Mouse (Mus musculus): Measurements from ENCODE around the gene Bex3. TPM values are rescaled to one million over a fixed set of nuclear protein-coding genes. Genes with fewer than 3 reads are reported as not detected.
A peak's percentile ranks its signal among the peaks of the same experiment; 100 is the strongest.
"Not testable (repeated sequence)": the region's sequence is repeated elsewhere in the genome, so short reads cannot be mapped to it uniquely, and the experiment has no call there.

The Bex3 gene
- polyA plus RNA-seq, 1 experiment from 2014 or later, result 633 TPM

- H3K9me3 ChIP-seq (replicated peaks); H3K4me1 ChIP-seq: not testable (repeated sequence)
- Histone ChIP-seq H3K36me3 (peaks cover 15% of the 10 kb centered on the region), H3K27ac (peak overlapping the region; percentile 78), H3K4me3 (peak overlapping the region; percentile 52), H3K27me3 (ENCODE audit: low read depth, poor library complexity, severe bottlenecking) (peaks cover 46% of the 10 kb centered on the region)
- 1% methylated on average over 7 of the region's 60 CpGs for WGBS
- peak; percentile 43 for DNase-seq (ENCODE audit: low spot score)
These were observed 499 bp downstream of the Bex3 start for GRCm38 (mm10) chrX:136270393-136271111.

- H3K9me3 ChIP-seq (replicated peaks), result no peaks in the 10 kb centered on the region
- H3K4me3 ChIP-seq, result no peak overlapping the region
- peaks cover 7% of the 10 kb centered on the region; the same call in 1 of the 2 replicates for H3K4me1 ChIP-seq
- WGBS, result 10% methylated on average over 3 of the region's 3 CpGs
- peaks cover 46% of the 10 kb centered on the region for H3K27me3 ChIP-seq (ENCODE audit: low read depth, poor library complexity, severe bottlenecking)
- peaks cover 15% of the 10 kb centered on the region for H3K36me3 ChIP-seq
- DNase-seq (ENCODE audit: low spot score), result no peak
- H3K27ac ChIP-seq, result no peak overlapping the region
These were observed 4.5 kb downstream of the Bex3 start for GRCm38 (mm10) chrX:136274542-136274941.

GRCm38 (mm10) chrX:136275386-136275785 lies 5.3 kb downstream of the Bex3 start:
- Histone ChIP-seq H3K27me3 (ENCODE audit: low read depth, poor library complexity, severe bottlenecking) (peaks cover 48% of the 10 kb centered on the region), H3K9me3 (replicated peaks) (no peaks in the 10 kb centered on the region), H3K4me1 (peaks cover 7% of the 10 kb centered on the region; the same call in 1 of the 2 replicates), H3K4me3 (no peak overlapping the region), H3K36me3 (peaks cover 15% of the 10 kb centered on the region), H3K27ac (no peak overlapping the region)
- DNase-seq (ENCODE audit: low spot score), result no peak
- 48% methylated on average over 3 of the region's 3 CpGs for WGBS

- no peak for DNase-seq (ENCODE audit: low spot score)
- Histone ChIP-seq H3K9me3 (replicated peaks) (no peaks in the 10 kb centered on the region), H3K36me3 (peaks cover under 1% of the 10 kb centered on the region; the same call in 1 of the 2 replicates), H3K4me1 (no peaks in the 10 kb centered on the region), H3K4me3 (no peak overlapping the region), H3K27ac (no peak overlapping the region), H3K27me3 (ENCODE audit: low read depth, poor library complexity, severe bottlenecking) (peaks cover 42% of the 10 kb centered on the region)
- 84% methylated on average over 7 of the region's 7 CpGs for WGBS
These were observed 7.5 kb downstream of the Bex3 start for GRCm38 (mm10) chrX:136277577-136277976.

- no peak overlapping the region for H3K4me3 ChIP-seq
- H3K36me3 ChIP-seq, result no peaks in the 10 kb centered on the region
- peaks cover 42% of the 10 kb centered on the region for H3K27me3 ChIP-seq (ENCODE audit: low read depth, poor library complexity, severe bottlenecking)
- H3K9me3 ChIP-seq (replicated peaks), result no peaks in the 10 kb centered on the region
- no peak overlapping the region for H3K27ac ChIP-seq
- no peaks in the 10 kb centered on the region for H3K4me1 ChIP-seq
- DNase-seq (ENCODE audit: low spot score), result no peak
These were observed 8.3 kb downstream of the Bex3 start for GRCm38 (mm10) chrX:136278401-136278800.

- WGBS, result 83% methylated on average over 5 of the region's 5 CpGs
- peaks cover 41% of the 10 kb centered on the region for H3K27me3 ChIP-seq (ENCODE audit: low read depth, poor library complexity, severe bottlenecking)
These were observed 9.4 kb downstream of the Bex3 start for GRCm38 (mm10) chrX:136279410-136279809.

GRCm38 (mm10) chrX:136290817-136291281 lies 20.8 kb downstream of the Bex3 start:
- no peaks in the 10 kb centered on the region for H3K9me3 ChIP-seq (replicated peaks)
- WGBS, result 22% methylated on average over 8 of the region's 8 CpGs
- H3K4me3 ChIP-seq, result no peak overlapping the region
- peaks cover 25% of the 10 kb centered on the region; the same call in 1 of the 2 replicates for H3K27me3 ChIP-seq (ENCODE audit: low read depth, poor library complexity, severe bottlenecking)
- H3K27ac ChIP-seq, result 0 out of 2 replicates have a peak overlapping the region, but pooled peaks have one; percentile 58
- H3K4me1 ChIP-seq, result peaks cover 8% of the 10 kb centered on the region; the same call in 1 of the 2 replicates
- DNase-seq (ENCODE audit: low spot score), result peak; percentile 49
- no peaks in the 10 kb centered on the region for H3K36me3 ChIP-seq

More at GRCm38 (mm10) chrX:136279410-136279809, 9.4 kb downstream of the Bex3 start:
- H3K4me1 ChIP-seq, result no peaks in the 10 kb centered on the region
- DNase-seq (ENCODE audit: low spot score), result no peak
- no peaks in the 10 kb centered on the region for H3K36me3 ChIP-seq
- H3K4me3 ChIP-seq, result no peak overlapping the region
- no peaks in the 10 kb centered on the region for H3K9me3 ChIP-seq (replicated peaks)
- H3K27ac ChIP-seq, result no peak overlapping the region

GRCm38 (mm10) chrX:136304295-136304694 lies 34.2 kb downstream of the Bex3 start:
- Histone ChIP-seq H3K36me3 (no peaks in the 10 kb centered on the region), H3K9me3 (replicated peaks) (no peaks in the 10 kb centered on the region), H3K27me3 (ENCODE audit: low read depth, poor library complexity, severe bottlenecking) (peaks cover 23% of the 10 kb centered on the region; the same call in 1 of the 2 replicates), H3K4me3 (no peak overlapping the region), H3K27ac (no peak overlapping the region), H3K4me1 (no peaks in the 10 kb centered on the region)
- no peak for DNase-seq (ENCODE audit: low spot score)

- 43% methylated on average over 1 of the region's 1 CpGs for WGBS
- Histone ChIP-seq H3K4me3 (no peak overlapping the region), H3K4me1 (no peaks in the 10 kb centered on the region), H3K27me3 (ENCODE audit: low read depth, poor library complexity, severe bottlenecking) (peaks cover 35% of the 10 kb centered on the region; the same call in 1 of the 2 replicates), H3K9me3 (replicated peaks) (no peaks in the 10 kb centered on the region), H3K36me3 (no peaks in the 10 kb centered on the region), H3K27ac (no peak overlapping the region)
- no peak for DNase-seq (ENCODE audit: low spot score)
These were observed 36.1 kb downstream of the Bex3 start for GRCm38 (mm10) chrX:136306196-136306595.

- 29% methylated on average over 4 of the region's 4 CpGs for WGBS
- no peaks in the 10 kb centered on the region for H3K9me3 ChIP-seq (replicated peaks)
- peak; percentile 39 for DNase-seq (ENCODE audit: low spot score)
- H3K36me3 ChIP-seq, result no peaks in the 10 kb centered on the region
- peak overlapping the region; percentile 27; the same call in 1 of the 2 replicates for H3K4me3 ChIP-seq
- peaks cover 44% of the 10 kb centered on the region for H3K27me3 ChIP-seq (ENCODE audit: low read depth, poor library complexity, severe bottlenecking)
- H3K4me1 ChIP-seq, result peaks cover 3% of the 10 kb centered on the region; the same call in 1 of the 2 replicates
- peak overlapping the region; percentile 79 for H3K27ac ChIP-seq
These were observed 43.2 kb downstream of the Bex3 start for GRCm38 (mm10) chrX:136313303-136313702.

GRCm38 (mm10) chrX:136313792-136314564 lies 43.9 kb downstream of the Bex3 start:
- WGBS, result 32% methylated on average over 8 of the region's 8 CpGs
- H3K27ac ChIP-seq, result peak overlapping the region; percentile 79
- H3K4me3 ChIP-seq, result peak overlapping the region; percentile 27

GRCm38 (mm10) chrX:136319953-136320352 lies 49.9 kb downstream of the Bex3 start:
- no peak for DNase-seq (ENCODE audit: low spot score)
- Histone ChIP-seq H3K4me1 (no peaks in the 10 kb centered on the region), H3K27ac (no peak overlapping the region), H3K9me3 (replicated peaks) (no peaks in the 10 kb centered on the region), H3K27me3 (ENCODE audit: low read depth, poor library complexity, severe bottlenecking) (peaks cover 26% of the 10 kb centered on the region), H3K36me3 (no peaks in the 10 kb centered on the region), H3K4me3 (no peak overlapping the region)
- 76% methylated on average over 4 of the region's 4 CpGs for WGBS

More at GRCm38 (mm10) chrX:136313792-136314564, 43.9 kb downstream of the Bex3 start:
- Histone ChIP-seq H3K9me3 (replicated peaks) (no peaks in the 10 kb centered on the region), H3K4me1 (peaks cover 3% of the 10 kb centered on the region; the same call in 1 of the 2 replicates), H3K27me3 (ENCODE audit: low read depth, poor library complexity, severe bottlenecking) (peaks cover 40% of the 10 kb centered on the region), H3K36me3 (no peaks in the 10 kb centered on the region)
- DNase-seq (ENCODE audit: low spot score), result peak; percentile 38

All from limb, embryonic 10.5 days (tissue).